Mouse (Mus musculus) heart, embryonic 12.5 days (tissue): Measurements from ENCODE around the gene St3gal5. TPM values are rescaled to one million over a fixed set of nuclear protein-coding genes. Genes with fewer than 3 reads are reported as not detected.
"Not testable (repeated sequence)": the region's sequence is repeated elsewhere in the genome, so short reads cannot be mapped to it uniquely, and the experiment has no call there.

Source experiments
- ATAC-seq: fragments of 200-750 bp; cut with Nextera tagmentation; 2 replicates; pipeline ENCODE4 v1.8.0; 2017; ENCODE audit warnings: moderate TSS enrichment, moderate library complexity; ENCODE audit not compliant: insufficient number of reproducible peaks, low FRiP score
- H3K27ac ChIP-seq: fragments of 300-500 bp; sonication (generic); 2 replicates; pipeline ENCODE4 v1.5.1; 2016; ENCODE audit warnings: mild to moderate bottlenecking, moderate library complexity; ENCODE audit not compliant: poor library complexity, severe bottlenecking
- H3K27me3 ChIP-seq: fragments of 300-500 bp; sonication (generic); replicated peaks from 2 replicates; pipeline ENCODE4 v1.6.1; 2016; ENCODE audit warnings: mild to moderate bottlenecking, moderate library complexity
- H3K36me3 ChIP-seq: fragments of 300-500 bp; sonication (generic); 2 replicates; pipeline ENCODE4 v1.6.1; 2016; ENCODE audit warnings: mild to moderate bottlenecking, moderate library complexity
- H3K4me1 ChIP-seq: fragments of 300-500 bp; sonication (generic); replicated peaks from 2 replicates; pipeline ENCODE4 v1.6.1; 2016; ENCODE audit warnings: mild to moderate bottlenecking
- H3K4me2 ChIP-seq: fragments of 300-500 bp; sonication (generic); 2 replicates; pipeline ENCODE4 v1.6.1; 2016; ENCODE audit warnings: mild to moderate bottlenecking, moderate library complexity
- H3K4me3 ChIP-seq: fragments of 300-500 bp; sonication (generic); 2 replicates; pipeline ENCODE4 v1.5.1; 2016; ENCODE audit warnings: mild to moderate bottlenecking
- H3K9ac ChIP-seq: fragments of 300-500 bp; sonication (generic); 2 replicates; pipeline ENCODE4 v1.6.1; 2016; ENCODE audit warnings: mild to moderate bottlenecking, moderate library complexity
- H3K9me3 ChIP-seq: fragments of 300-500 bp; sonication (generic); replicated peaks from 2 replicates; pipeline ENCODE4 v1.6.1; 2016; ENCODE audit warnings: mild to moderate bottlenecking, moderate library complexity
- WGBS: fragments of 180-500 bp; shearing (Covaris S2); methylation state at CpG from one replicate; pipeline ENCODE4 v1.1.7; 2016; 5-methylcytosine and 5-hydroxymethylcytosine counted together
- polyA plus RNA-seq: library from polyadenylated mRNA; unstranded; fragments of >200 nt; fragmentation: Nextera tagmentation; extraction: Ambion mirVana; gene quantifications from 2 replicates; pipeline ENCODE4 v1.2.1, GENCODE M21; 2016

Gene St3gal5
- polyA plus RNA-seq, 1 experiment from 2014 or later: 68.1 TPM

GRCm38 (mm10) chr6:72149797-72150196, 52.4 kb downstream of the St3gal5 start:
- Histone ChIP-seq H3K9me3 (0 out of 2 replicates have a peak, but pooled peaks cover 9% of the 10 kb centered on the region), H3K27ac (no peak overlapping the region), H3K27me3 (no peaks in the 10 kb centered on the region), H3K36me3 (peaks cover 77% of the 10 kb centered on the region), H3K4me2 (no peak overlapping the region), H3K4me1 (no peaks in the 10 kb centered on the region), H3K9ac (no peak overlapping the region), H3K4me3 (no peak overlapping the region)
- ATAC-seq: no peak
- 83% methylated on average over 3 of the region's 3 CpGs for WGBS

DNA sequence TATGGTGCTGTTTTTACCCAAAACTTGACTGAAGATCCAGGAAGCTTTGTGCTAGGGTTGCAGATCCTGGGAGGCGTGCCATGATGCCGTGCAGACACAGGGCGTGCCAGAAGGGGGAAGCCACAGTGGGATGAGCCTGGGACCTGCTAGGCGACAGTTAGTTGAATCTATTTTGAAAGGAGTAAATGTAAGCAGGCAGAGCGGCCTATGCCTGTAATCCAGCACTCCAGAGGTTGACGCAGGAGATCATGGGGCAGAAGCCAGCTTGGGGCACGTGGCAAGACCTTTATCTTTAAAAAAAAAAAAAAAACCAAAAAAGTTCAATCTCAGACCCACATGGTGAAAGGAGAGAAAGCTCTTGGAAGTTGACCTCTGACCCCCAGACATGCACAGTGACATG, 55.3 kb downstream of the St3gal5 start:
- H3K9me3 ChIP-seq: 0 out of 2 replicates have a peak, but pooled peaks cover 9% of the 10 kb centered on the region
- WGBS: 83% methylated on average over 7 of the region's 7 CpGs
- H3K27ac ChIP-seq: no peak overlapping the region
- peaks cover 70% of the 10 kb centered on the region for H3K36me3 ChIP-seq
- H3K9ac ChIP-seq: no peak overlapping the region
- no peak overlapping the region for H3K4me2 ChIP-seq
- H3K4me3 ChIP-seq: no peak overlapping the region
- H3K27me3 ChIP-seq: no peaks in the 10 kb centered on the region
- no peaks in the 10 kb centered on the region for H3K4me1 ChIP-seq
- no peak for ATAC-seq

DNA sequence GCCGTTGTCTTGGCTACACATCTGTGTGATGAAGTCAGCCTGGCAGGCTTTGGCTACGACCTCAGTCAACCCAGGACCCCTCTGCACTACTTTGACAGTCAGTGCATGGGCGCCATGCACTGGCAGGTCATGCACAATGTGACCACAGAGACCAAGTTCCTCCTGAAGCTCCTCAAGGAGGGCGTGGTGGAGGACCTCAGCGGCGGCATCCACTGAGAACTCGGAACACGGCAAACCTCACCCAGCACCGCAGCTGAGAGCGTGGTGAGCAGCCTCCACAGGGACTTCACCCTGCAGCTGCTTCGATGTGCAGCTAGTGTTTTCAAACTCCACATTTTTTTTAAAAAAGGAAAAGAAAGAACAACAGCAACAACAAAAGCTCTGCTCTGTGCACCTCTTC, 56.1 kb downstream of the St3gal5 start:
- whole genome bisulfite sequencing: 84% methylated on average over 11 of the region's 11 CpGs
- Histone ChIP-seq H3K9ac (no peak overlapping the region), H3K4me2 (no peak overlapping the region), H3K4me3 (no peak overlapping the region), H3K27me3 (no peaks in the 10 kb centered on the region), H3K36me3 (peaks cover 63% of the 10 kb centered on the region), H3K27ac (no peak overlapping the region), H3K9me3 (0 out of 2 replicates have a peak, but pooled peaks cover 9% of the 10 kb centered on the region), H3K4me1 (no peaks in the 10 kb centered on the region)
- 0 out of 2 replicates have a peak, but pooled peaks have one; percentile 15 for ATAC-seq

GRCm38 (mm10) chr6:72154008-72154407, 56.6 kb downstream of the St3gal5 start:
- WGBS: 66% methylated on average over 5 of the region's 5 CpGs
- H3K9ac ChIP-seq, H3K9me3 ChIP-seq, H3K4me1 ChIP-seq, H3K4me3 ChIP-seq, H3K27ac ChIP-seq, ATAC-seq, H3K4me2 ChIP-seq, H3K27me3 ChIP-seq: not testable (repeated sequence)
- peaks cover 57% of the 10 kb centered on the region for H3K36me3 ChIP-seq

GRCm38 (mm10) chr6:72154938-72155531, 57.6 kb downstream of the St3gal5 start:
- Histone ChIP-seq H3K4me1 (no peaks in the 10 kb centered on the region), H3K36me3 (peaks cover 47% of the 10 kb centered on the region), H3K27ac (no peak overlapping the region), H3K9ac (no peak overlapping the region), H3K4me2 (no peak overlapping the region), H3K27me3 (no peaks in the 10 kb centered on the region), H3K4me3 (no peak overlapping the region), H3K9me3 (0 out of 2 replicates have a peak, but pooled peaks cover 2% of the 10 kb centered on the region)
- no peak for ATAC-seq
- 82% methylated on average over 7 of the region's 7 CpGs for WGBS

- H3K36me3 ChIP-seq: peaks cover 44% of the 10 kb centered on the region
- H3K27ac ChIP-seq: no peak overlapping the region
- no peaks in the 10 kb centered on the region for H3K9me3 ChIP-seq
- H3K27me3 ChIP-seq: no peaks in the 10 kb centered on the region
- 0 out of 2 replicates have a peak, but pooled peaks cover 3% of the 10 kb centered on the region for H3K4me1 ChIP-seq
- ATAC-seq: no peak
- no peak overlapping the region for H3K4me3 ChIP-seq
- no peak overlapping the region for H3K4me2 ChIP-seq
- WGBS: 85% methylated on average over 8 of the region's 8 CpGs
- no peak overlapping the region for H3K9ac ChIP-seq
Observed at GRCm38 (mm10) chr6:72155649-72156048, 58.3 kb downstream of the St3gal5 start.

DNA sequence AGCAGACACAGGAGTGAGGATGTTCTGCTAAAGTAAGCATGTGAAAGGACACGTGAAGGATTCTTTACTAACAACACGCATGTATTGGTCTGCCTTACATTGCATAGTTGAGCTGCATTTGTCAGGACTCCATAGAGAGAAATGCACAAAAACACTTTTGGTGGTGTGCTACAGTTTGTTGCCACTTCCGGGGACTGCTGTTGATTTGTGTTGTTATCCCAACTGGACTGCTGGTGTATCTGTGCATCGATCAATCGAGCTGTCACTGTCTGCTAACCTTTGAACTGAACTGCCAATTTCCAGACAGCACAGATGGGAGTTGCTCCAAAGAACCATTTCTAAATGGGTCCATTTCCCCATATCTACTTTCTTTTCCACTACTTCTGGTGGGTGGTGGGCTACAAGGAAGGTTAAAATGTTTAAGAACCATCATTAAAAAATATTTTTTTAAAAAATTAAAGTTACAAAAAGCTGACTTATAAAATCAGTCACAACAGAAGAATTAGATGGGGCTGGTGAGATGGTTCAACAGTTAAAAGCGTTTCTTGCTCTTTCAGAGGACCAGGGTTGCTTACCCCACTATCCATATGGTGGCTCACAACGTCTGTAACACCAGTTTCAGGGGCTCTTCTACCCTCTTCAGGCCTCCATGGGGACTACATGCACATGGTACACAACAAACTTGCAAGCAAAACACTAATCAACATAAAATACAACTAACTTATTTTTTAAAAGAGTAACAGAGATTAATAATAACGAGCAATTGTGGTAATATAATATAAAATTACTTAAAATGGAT, 61.8 kb downstream of the St3gal5 start:
- H3K4me1 ChIP-seq: peaks cover 19% of the 10 kb centered on the region
- no peak overlapping the region for H3K9ac ChIP-seq
- no peak overlapping the region for H3K27ac ChIP-seq
- H3K4me2 ChIP-seq: no peak overlapping the region
- no peaks in the 10 kb centered on the region for H3K9me3 ChIP-seq
- H3K4me3 ChIP-seq: no peak overlapping the region
- no peaks in the 10 kb centered on the region for H3K27me3 ChIP-seq
- no peak for ATAC-seq
- H3K36me3 ChIP-seq: peaks cover 18% of the 10 kb centered on the region
- 83% methylated on average over 8 of the region's 8 CpGs for WGBS

GRCm38 (mm10) chr6:72159861-72160395, 62.5 kb downstream of the St3gal5 start:
- 67% methylated on average over 10 of the region's 10 CpGs for WGBS
- Histone ChIP-seq H3K4me2 (no peak overlapping the region), H3K27me3 (no peaks in the 10 kb centered on the region), H3K4me1 (peaks cover 26% of the 10 kb centered on the region), H3K36me3 (peaks cover 13% of the 10 kb centered on the region), H3K9ac (no peak overlapping the region), H3K4me3 (no peak overlapping the region), H3K27ac (no peak overlapping the region), H3K9me3 (no peaks in the 10 kb centered on the region)
- ATAC-seq: no peak

DNA sequence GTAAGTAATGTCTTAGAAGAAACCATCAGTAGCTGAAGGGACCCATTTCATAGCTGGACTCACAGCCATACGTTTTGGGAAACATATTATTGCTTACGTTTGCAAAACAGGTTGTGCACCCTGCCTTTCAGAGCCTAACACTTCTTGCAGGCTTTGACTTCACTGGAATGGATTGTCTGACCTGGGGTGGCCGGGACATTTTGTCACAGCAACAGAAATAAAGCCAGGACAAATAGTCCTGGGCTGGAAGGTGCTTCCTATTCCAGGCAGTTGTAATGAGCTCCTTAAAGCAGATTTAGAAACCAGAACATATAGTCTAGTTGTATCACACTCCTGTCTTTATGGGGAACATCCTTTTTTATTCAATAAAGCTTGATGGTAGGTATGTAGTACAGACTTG, 63.6 kb downstream of the St3gal5 start:
- Histone ChIP-seq H3K36me3 (peaks cover 2% of the 10 kb centered on the region; the same call in 1 of the 2 replicates), H3K27me3 (no peaks in the 10 kb centered on the region), H3K4me2 (no peak overlapping the region), H3K4me3 (no peak overlapping the region), H3K4me1 (peaks cover 26% of the 10 kb centered on the region), H3K9me3 (no peaks in the 10 kb centered on the region), H3K27ac (no peak overlapping the region), H3K9ac (no peak overlapping the region)
- 78% methylated on average over 3 of the region's 3 CpGs for WGBS
- no peak for ATAC-seq

DNA sequence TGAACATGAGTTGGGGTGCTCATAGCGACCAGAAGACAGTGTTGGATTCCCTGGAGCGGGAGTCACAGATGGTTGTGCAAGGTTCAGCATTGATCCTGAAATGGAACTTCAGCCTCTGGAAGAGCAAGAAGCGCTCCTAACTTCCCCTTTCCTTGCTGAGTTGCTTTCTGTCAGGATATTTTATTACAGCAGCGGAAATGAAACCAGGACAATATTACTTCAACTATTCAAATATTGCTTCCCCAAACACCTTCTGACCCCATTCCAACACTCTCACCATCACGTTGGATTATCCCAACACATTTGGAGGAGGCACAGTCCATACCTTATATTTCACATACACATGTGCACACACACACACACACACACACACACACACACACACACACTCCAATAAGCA, 64.4 kb downstream of the St3gal5 start:
- H3K9me3 ChIP-seq: no peaks in the 10 kb centered on the region
- WGBS: 77% methylated on average over 5 of the region's 5 CpGs
- no peak overlapping the region for H3K4me3 ChIP-seq
- H3K9ac ChIP-seq: no peak overlapping the region
- no peak for ATAC-seq
- peaks cover 26% of the 10 kb centered on the region for H3K4me1 ChIP-seq
- no peaks in the 10 kb centered on the region for H3K27me3 ChIP-seq
- H3K4me2 ChIP-seq: peak overlapping the region; percentile 27; the same call in 1 of the 2 replicates
- H3K27ac ChIP-seq: no peak overlapping the region
- no peaks in the 10 kb centered on the region for H3K36me3 ChIP-seq

DNA sequence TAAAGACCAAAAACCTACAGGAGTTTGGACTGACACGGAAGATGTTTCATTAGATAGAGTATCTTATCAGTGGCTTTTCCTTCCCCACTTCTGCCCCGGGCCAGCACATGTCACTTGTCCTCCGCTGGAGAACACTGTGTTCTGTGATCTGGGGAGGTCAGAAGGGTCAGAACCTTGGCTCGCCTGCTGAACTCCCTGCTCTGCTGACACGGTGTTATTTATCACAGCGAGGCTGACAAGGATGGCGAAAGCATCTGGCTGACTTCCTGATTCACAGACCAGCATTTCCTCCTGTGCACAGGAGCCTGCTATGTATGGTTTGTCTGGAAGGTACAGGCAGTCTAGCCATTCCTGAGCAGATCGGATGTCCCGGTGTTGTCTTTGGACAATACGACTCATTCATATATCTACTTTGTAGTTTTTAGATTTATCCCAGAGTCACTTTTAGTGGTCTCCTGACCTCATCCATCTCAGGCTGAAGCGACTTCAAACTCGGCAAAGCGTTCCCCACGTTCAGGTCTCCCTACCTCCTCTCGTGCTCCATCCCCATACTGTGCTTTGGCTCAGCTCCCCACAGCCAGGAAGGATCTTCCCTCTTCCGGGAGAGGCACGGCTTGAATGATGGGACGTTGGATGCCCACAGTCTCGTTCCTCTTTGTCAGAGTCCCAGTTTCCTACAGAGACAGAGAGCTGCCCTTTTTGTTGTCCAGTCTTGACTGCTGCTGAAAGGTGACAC, 64.9 kb downstream of the St3gal5 start:
- Histone ChIP-seq H3K9ac (no peak overlapping the region), H3K36me3 (no peaks in the 10 kb centered on the region), H3K27me3 (no peaks in the 10 kb centered on the region), H3K4me1 (peaks cover 26% of the 10 kb centered on the region), H3K27ac (no peak overlapping the region; the same call in 1 of the 2 replicates), H3K4me2 (peak overlapping the region; percentile 27), H3K4me3 (no peak overlapping the region), H3K9me3 (no peaks in the 10 kb centered on the region)
- ATAC-seq: peak; percentile 26; the same call in 1 of the 2 replicates
- WGBS: 25% methylated on average over 19 of the region's 19 CpGs
